Mouse (Mus musculus) brain, embryonic 14.5 days (tissue): ENCODE results near the gene Btbd2.

ENCODE experiments used
- CTCF ChIP-seq: fragments of 200-500 bp; IDR thresholded peaks from 2 replicates; pipeline ENCODE4 v1.5.1; 2012; ENCODE audit warnings: inconsistent platforms, mild to moderate bottlenecking, moderate library complexity, borderline replicate concordance; ENCODE audit not compliant: insufficient read depth, insufficient read length; ENCODE audit errors: extremely low read depth
- POLR2A ChIP-seq: fragments of 200-500 bp; IDR thresholded peaks from 2 replicates; pipeline ENCODE4 v1.6.1; 2012; ENCODE audit warnings: mild to moderate bottlenecking, inconsistent platforms, borderline replicate concordance; ENCODE audit not compliant: poor library complexity, insufficient read depth, insufficient read length, severe bottlenecking; ENCODE audit errors: extremely low read depth

GRCm38 (mm10) chr10:80665459-80665858 is 8.6 kb upstream of the Btbd2 start:
- TF ChIP-seq CTCF, result no peak
- no peak for TF ChIP-seq POLR2A
